Mouse (Mus musculus) urinary bladder, adult 2 months (tissue): ENCODE data around the gene Ccrl2. TPM values are rescaled to one million over a fixed set of nuclear protein-coding genes. Genes with fewer than 3 reads are reported as not detected.

Experiments used
- DNase-seq: peaks from one replicate; pipeline ENCODE4 v3.0.0; 2022; ENCODE audit warnings: low spot score
- polyA plus RNA-seq: library from polyadenylated mRNA; depleted of rRNA; stranded (reverse); fragments of >200 nt; gene quantifications from 2 replicates; pipeline ENCODE4 v1.2.3, GENCODE M21; 2012; rRNA removed

The Ccrl2 gene
- polyA plus RNA-seq, 1 experiment = 7.4 TPM

DNA sequence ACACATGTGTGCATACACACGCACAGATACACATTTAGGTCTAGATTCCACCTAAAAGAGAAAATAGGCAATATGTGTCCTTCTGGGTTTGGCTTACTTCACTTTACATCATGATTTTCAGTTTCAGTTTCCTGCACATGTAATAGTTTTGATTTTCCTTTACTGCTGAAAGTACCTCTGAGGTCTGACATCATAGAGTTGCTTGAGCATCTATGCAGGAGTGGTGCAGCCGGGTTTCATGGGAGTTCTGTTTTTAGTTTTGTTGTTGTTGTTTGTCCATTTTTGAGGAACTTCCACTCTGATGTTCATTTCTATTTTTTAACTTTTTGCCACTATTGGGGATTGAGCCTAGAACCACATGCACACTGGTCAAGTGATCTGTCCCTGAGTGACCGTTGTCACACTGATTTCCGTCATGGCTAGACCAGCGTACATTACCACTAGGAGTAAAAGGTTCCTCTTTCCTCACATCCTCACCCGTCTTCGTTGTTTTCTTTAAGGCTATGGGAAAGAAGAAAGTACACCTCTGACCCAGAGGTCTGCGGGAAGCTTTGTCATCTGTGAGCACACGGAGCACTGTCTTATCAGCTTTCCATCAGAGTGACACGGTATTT lies 1.7 kb upstream of the Ccrl2 start:
- DNase-seq = no peak

DNA sequence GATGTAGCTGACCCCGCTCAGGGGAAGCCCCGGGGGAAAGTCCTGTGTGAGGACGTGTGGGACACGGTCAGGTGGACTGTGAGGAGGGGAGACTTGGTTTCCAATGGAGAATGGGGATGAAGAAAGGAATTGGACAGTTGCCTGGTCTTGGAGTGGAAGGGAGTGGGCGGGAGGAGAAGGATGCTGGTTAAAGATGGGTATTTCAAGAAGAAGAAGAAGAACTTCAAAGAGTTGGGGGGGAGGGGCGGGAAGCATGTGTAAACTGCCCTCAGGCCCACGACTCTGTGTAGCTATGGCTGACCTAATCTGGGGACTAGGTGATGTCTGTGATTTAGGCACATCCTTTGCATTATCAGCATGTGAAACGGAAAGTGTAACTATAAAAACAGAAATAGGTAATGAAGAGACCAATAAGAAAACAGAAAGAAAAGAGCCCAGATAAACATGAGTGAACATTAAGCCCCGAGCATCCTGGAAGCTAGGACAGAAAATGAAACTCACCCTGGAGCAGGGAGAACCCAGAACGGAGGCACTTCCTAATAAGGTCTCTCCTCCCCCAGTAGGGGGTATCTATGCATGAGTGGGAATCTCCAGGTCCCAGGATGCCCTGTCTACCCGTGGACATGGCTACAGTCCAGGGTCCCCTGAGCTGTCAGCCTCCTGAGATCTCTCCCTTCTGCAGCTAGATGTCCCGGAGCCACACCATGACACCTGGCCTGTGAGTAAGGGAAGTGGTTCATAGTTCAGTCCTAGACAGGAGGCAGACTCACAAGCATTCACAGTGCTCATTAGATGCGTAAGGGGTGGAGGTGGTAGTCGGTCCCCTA lies 438 bp upstream of the Ccrl2 start:
- no peak for DNase-seq

DNA sequence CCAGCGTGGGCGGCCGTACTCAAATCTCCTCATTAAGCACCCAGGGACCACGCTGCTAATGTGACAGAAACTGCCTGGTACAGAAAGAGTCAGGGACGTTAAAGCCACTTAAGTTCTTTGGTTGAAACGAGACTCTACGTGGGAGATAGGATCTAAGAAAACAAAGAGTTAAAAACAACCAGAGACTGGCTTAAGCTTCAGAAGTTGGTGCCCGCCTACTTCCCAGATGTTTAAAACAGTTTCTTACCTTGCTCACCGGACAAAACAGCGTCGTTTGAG lies 861 bp downstream of the Ccrl2 start:
- no peak for DNase-seq

DNA sequence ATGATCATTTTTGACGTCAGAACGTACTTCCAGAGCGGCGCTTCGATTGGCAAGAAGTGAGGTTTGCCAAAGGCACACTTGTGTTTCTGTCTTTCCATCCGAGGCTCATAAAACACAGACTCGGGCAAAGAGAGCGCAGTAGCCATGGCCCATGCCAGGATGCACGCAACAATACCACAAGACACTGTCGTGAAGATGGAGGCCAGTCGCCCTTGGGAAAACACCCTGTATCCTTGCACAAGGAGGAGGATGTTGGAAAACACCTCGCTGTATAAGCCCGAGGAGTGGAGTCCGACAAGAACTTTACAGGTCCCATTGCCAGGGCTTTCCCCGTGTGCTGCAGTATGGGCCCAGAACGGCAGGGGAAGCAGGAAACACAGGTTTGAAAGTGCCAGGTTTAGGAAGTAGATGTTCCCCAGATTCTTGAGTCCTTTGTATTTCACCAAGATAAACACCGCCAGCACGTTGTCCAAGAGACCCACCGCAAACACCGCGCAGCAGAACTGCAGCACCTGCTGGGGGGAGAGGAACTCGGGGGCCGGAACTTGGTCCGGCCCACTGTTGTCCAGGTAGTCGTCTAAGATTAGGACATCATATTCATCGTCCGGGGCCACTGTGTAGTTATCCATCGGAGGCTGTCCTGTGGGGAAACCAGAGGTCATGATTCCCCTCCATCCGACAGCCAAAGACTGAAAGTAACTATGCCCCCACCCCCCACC lies 1.4 kb downstream of the Ccrl2 start:
- no peak for DNase-seq

DNA sequence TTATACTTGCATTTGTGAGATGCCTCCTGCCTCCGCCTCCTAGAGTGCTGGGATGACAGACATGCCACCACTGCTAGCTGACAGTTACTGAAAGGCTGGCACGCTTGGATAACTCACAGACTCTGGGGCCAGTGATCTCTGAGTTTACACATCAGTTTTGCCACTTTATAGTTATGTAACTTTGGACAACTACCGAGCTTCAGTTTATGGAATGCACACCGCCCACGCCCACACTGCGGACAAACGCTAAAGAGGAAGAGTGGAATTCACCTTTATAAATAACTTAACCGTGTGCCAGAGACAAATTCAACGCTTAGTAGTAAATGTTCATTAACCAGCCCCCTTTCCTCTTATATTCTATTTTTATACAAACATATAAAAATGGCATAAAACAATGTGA lies 2.4 kb downstream of the Ccrl2 start:
- no peak for DNase-seq

DNA sequence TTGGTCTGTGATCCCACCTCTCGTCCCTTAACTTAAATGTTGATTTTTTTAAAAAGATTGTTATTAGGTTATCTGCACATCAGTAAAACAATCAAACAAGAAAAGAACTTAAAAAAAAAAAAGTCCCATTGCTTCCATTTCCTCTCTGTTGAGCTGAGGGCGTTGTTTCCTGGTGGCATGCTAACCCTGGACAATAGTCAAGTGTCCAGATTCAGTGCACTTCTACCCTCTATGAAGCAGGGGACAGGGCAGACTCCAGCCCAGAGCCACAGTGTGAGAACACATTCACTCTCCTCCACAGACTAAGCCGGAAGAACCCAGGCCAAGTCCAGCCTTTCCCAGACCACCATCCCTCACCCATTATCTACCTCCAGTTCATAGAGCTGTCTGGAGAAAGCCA lies 8.9 kb downstream of the Ccrl2 start:
- DNase-seq = no peak

DNA sequence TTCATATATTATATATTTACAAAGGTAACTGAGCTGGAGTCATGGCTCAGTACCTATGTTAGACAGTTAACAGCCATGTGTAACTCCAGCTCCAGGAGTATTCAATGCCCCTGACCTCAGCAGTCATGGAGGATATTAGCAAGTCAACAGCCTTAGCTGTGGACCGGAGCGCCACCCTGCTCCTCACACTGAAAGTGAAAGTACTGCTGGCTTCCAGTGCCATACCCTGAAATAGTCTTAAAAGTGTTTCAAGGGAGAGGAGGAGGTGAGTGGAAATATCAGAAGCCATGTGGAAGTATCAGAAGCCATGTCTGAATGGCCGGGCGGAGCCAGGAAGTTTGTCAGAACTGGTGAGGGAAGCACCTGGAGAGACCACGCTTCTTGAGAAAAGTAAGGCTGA lies 10.1 kb downstream of the Ccrl2 start:
- DNase-seq = no peak

DNA sequence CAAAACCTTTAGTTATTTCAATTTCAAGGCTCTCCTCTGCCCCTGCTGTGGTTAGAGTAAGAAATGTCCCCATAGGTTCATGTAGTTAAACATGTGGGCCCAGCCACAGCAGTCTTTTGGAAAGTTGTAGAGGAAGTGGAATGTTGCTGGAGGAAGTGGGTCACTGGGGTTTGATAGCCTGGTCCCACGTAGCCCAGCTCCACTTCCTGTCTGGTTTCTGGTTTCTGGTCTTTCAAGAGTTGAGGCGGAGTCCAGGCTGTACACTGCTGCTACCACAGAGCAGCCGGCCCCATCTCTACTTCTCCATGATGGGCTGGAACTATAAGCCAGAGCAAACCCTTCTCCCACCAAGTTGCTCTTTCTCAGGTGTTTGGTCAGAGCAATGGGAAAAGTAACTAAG lies 11.1 kb downstream of the Ccrl2 start:
- DNase-seq = no peak

DNA sequence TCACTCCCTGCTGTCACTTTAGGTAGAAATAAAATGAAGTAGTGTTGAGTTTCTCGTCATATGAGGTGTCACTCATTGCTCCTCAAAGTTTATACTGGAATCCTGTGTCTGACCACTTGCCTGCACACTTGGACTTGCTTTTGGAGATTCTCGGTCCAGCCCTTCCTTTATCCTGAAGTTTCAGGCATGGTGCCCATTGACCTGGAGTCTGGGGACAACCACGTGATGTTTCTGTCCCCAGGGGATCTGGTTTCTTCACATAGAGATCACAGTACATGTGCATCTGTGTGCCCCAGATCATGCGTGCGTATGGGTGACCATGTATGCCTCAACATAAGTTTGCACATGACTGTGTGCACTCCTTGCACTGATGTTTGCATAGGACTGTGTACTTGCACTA lies 15.1 kb downstream of the Ccrl2 start:
- no peak for DNase-seq

DNA sequence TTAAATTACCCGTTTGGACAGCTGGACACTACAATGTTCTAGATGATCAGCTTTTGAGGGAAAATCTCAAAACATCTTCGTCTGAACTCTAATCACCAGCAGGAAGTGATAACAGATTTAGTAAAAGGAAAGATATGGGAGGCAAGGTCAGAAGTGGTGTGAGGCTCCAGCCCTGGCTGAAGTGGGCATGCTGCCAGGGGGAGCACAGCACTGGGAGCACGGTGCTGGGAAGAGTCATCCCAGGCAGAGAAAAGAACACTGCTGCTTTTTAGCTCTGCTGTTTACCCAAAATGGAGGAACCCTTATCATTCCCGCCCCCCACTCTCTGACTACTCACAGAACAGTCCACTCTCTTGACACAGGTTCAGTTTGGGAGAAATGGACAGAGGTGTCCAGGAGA lies 17.4 kb downstream of the Ccrl2 start:
- DNase-seq = no peak

DNA sequence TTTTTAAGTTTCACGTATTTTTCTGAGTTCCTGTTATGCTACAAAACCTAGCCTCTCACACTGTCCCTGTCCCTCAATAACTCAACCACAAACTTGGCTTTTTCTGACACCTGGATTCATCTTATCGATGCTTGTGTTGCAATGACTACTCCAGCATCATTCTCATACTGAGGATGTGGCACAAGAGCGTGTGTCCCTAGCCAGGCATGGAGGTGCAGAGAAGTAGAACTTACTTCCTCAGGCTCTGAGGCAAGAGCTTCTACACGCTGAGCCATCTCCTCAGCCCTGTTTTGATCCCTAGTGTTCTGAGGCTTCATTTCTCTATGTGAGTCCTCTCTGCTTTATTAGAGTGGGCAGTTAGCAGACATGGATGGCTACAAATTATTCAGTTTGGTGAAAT lies 23.6 kb downstream of the Ccrl2 start:
- no peak for DNase-seq

DNA sequence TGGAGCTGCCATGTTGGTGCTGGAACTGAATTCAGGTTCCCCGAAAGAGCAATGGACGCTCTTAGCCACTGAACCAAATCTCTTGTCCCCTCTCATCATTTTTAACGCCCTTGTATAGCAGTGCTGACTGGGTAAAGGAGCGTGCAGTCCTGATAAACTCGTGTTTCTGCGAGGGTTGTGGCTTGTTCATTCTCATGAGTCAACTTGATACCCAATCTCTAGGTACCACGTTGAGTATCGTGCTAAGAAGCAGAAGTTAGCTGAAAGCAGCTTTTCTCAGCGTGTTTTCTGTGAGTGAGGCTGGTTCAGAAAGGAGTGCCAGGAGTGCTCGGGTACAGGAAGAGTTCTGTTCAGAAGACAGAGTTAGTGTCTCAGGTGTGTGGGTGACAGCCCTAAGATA lies 30.5 kb downstream of the Ccrl2 start:
- no peak for DNase-seq

DNA sequence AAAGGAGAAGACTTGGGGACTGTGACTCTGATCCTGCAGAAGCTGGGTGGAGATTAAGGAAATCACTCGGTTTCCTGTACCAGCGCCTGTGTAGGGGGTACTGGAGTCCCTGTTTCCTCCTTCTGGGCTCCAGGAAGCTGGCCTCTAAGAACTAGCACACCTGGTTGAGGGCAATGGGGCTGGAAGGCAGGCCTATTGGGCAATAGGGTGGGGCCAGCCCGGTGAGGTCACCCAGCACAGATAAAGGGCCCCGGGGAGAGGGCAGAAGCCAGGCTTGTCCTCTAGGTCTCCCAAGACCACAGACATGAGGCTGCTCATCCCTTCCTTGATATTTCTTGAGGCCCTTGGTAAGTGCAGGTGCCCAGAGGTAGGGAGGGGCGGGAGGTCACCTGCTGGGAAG lies 38.3 kb downstream of the Ccrl2 start, which contains the start of gene Ltf:
Gene Ltf, plus strand, starts transcription at position 250 of the 400 bp plus-strand sequence.
- DNase-seq = no peak

DNA sequence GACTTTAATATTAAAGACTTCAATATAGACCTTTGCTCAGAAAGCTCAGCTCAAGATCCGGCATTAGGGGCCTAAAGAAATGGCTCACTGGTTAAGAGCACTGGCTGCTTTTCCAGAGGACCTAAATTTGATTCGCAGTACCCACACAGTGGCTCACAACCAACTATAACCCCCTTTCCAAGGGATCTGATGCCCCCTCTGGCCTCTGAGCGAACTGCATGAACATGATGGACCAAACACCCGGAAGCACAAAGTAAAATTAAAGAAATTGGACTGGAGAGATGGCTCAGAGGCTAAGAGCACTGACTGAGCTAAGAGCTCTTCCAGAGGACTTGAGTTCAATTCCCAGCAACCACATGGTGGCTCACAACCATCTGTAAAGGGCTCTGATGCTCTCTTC lies 41.7 kb downstream of the Ccrl2 start:
- no peak for DNase-seq

DNA sequence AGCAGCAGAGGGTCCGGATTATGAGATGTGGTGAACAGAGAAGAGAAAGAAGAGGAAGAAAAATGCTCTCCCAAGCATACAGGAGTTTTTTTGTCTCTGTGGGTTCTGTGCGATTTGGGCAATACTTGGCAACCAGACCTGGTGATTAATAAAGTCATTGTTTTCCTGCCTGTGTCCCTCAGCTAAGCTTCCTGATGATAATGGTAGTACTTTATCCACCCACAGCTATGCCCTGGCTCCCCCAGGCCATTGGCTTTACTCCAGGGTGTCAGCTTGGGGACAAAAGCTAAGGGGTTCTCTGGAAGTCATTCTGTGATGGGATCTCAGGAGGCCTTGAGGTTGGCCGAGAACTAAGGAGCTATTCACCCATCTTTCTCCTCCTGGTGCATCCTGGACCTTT lies 45.3 kb downstream of the Ccrl2 start:
- DNase-seq = no peak

DNA sequence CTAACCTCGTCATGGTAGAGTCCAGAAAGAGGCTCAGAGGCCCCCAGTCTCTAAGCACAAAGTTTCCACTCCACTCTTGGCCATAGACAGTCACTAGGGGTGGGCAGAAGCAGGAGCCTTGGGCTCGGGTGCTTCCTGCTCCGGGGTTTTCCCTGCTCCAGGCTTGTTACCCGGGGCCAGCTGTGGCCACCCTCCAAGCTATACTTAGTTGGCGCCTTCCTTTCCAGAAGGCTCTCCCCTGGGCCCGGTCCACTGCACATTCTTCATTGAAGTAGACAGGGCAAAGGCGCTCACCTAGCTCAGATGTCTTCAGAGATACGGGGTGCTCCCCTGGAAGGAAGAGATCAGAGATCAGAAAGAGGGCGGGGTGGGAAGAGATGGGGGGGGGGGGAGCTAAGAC lies 45.8 kb downstream of the Ccrl2 start:
- no peak for DNase-seq

DNA sequence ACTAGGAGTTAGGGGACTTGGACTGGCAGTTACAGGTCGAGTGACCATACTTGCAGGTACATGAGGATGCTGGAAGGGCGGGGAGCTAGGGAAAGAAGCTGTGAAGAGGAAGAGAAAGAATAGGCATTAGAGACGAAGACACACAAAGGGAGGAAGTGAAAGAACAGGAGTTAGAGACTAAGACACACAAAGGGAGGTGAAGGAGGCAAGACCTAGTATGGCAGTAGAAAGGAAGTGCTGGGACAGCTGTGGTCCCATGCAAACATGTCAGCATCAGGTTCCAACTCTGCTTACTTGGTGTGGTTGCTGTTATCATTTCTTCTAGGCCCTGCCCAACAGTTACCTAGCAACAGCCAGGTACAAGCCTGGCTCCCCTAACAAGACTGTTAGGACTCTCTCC lies 47.6 kb downstream of the Ccrl2 start:
- no peak for DNase-seq

DNA sequence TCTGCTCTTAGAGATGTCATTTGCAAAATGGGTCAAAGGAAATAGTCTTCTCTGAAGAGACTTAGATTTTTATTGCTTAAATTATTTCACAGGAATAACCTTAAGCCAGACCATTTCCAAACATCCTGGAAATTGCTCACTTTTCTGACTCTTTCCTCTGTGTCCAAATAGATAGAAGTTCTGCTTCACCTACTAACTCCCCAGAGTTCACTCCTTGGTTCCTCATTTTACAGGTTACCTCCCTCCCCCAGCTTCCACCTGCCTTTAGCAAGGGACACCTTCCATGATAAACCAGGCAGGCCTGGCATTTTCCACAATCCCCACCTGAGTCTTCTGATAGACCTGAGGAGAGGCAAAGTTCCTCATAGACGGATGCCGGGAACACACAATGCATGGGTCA lies 50.8 kb downstream of the Ccrl2 start:
- no peak for DNase-seq

Other genes with a start within 250 kb of the Ccrl2 start
- not detected in 2 replicates for gene Prss44, start 243.5 kb downstream of the Ccrl2 start, polyA plus RNA-seq
- not detected in 2 replicates for gene Prss43, start 230.8 kb downstream of the Ccrl2 start, polyA plus RNA-seq
- gene Prss45, start 222.9 kb downstream of the Ccrl2 start, polyA plus RNA-seq = not detected in 2 replicates
- gene Prss46, start 213.0 kb downstream of the Ccrl2 start, polyA plus RNA-seq = not detected in 2 replicates
- gene Prss50, start 199.6 kb downstream of the Ccrl2 start, polyA plus RNA-seq = not detected in 2 replicates
- 55.6 and 65.7 TPM in 2 replicates for gene Als2cl, start 177.6 kb downstream of the Ccrl2 start, polyA plus RNA-seq
- gene Tmie, start 177.4 kb downstream of the Ccrl2 start, polyA plus RNA-seq = 5.2 and 7.3 TPM in 2 replicates
- not detected in 2 replicates for gene Fam240a, start 140.7 kb downstream of the Ccrl2 start, polyA plus RNA-seq
- gene Tdgf1, start 111.4 kb downstream of the Ccrl2 start, polyA plus RNA-seq = not detected in 2 replicates
- gene Lrrc2, start 106.0 kb downstream of the Ccrl2 start, polyA plus RNA-seq = 0.06 TPM in 2 replicates
- 0.83 and 0.96 TPM in 2 replicates for gene Rtp3, start 66.9 kb downstream of the Ccrl2 start, polyA plus RNA-seq
- not detected in 2 replicates for gene Ltf, start 38.2 kb downstream of the Ccrl2 start, polyA plus RNA-seq
- gene Lrrfip2, start 60.1 kb upstream of the Ccrl2 start, polyA plus RNA-seq = 53.4 and 53.9 TPM in 2 replicates
- 30.8 and 35.8 TPM in 2 replicates for gene Mlh1, start 214.3 kb upstream of the Ccrl2 start, polyA plus RNA-seq
- 22.9 and 29.2 TPM in 2 replicates for gene Epm2aip1, start 214.4 kb upstream of the Ccrl2 start, polyA plus RNA-seq